Comparison of ENCODE assay signal across 8 mouse cellular contexts in genomic region chr4:150745529-150746429, GRCm38 (mm10).
DNase-seq lines count a peak whose midpoint lies in the region; ATAC-seq and TF ChIP-seq lines count a peak whose summit lies in the region.

No protein-coding gene starts in this region.

- no peak overlapping the region for H3K9ac ChIP-seq in MEL (ENCODE audit: control insufficient read depth, low read depth, low read length, poor library complexity, severe bottlenecking)
- H3K9ac ChIP-seq in hindbrain, embryonic 11.5 days (ENCODE audit: low read depth, low read length), result no peak overlapping the region; the same call in 1 of the 2 replicates

- peak; percentile 38 for DNase-seq in adrenal gland, postnatal 10 days
- no peak for DNase-seq in adrenal gland, adult 8-10 months
- DNase-seq in MEL (ENCODE audit: low read depth, low spot score), result peak; percentile 44
- peak; percentile 70 for DNase-seq in embryonic facial prominence, embryonic 10.5 days (ENCODE audit: low spot score)
- DNase-seq in hindbrain, embryonic 11.5 days (ENCODE audit: low spot score), result peak; percentile 58
- DNase-seq in large intestine, adult 2 months (ENCODE audit: low read depth, low spot score), result peak; percentile 73
- DNase-seq in mesoderm, embryonic 11.5 days (ENCODE audit: low read depth, low spot score), result peak; percentile 63
- peak; percentile 57 for DNase-seq in thymus, postnatal 10 days (ENCODE audit: low spot score in 2 of 2)

- no peak for TF ChIP-seq CTCF in MEL (IDR thresholded peaks at IDR 0.05 in 2 of 3, conservative IDR thresholded peaks at IDR 0.05 in 1 of 3; ENCODE audit: control insufficient read depth in 1 of 3, insufficient read depth in 1 of 3, low read depth in 2 of 3, low read length in 3 of 3, poor library complexity in 1 of 3, severe bottlenecking in 1 of 3)

- peak; percentile 51; the same call in 1 of the 2 replicates for ATAC-seq in hindbrain, embryonic 11.5 days (ENCODE audit: low FRiP score)

- H3K36me3 ChIP-seq in MEL (ENCODE audit: control insufficient read depth in 1 of 2, insufficient read depth in 2 of 2, low read length in 2 of 2), result peaks cover 0 to 9% of the 10 kb centered on the region in 2 experiments; a peak in 2 of 4 replicates
- no peaks in the 10 kb centered on the region for H3K36me3 ChIP-seq in embryonic facial prominence, embryonic 10.5 days (replicated peaks)
- H3K36me3 ChIP-seq in hindbrain, embryonic 11.5 days (ENCODE audit: control insufficient read depth, insufficient read depth, low read length), result no peaks in the 10 kb centered on the region

- H3K79me2 ChIP-seq in MEL (ENCODE audit: control insufficient read depth, insufficient read depth, low read length, poor library complexity), result no peaks in the 10 kb centered on the region

- H3K4me2 ChIP-seq in hindbrain, embryonic 11.5 days (replicated peaks; ENCODE audit: low read depth, low read length), result no peak overlapping the region

- no peak for TF ChIP-seq EP300 in MEL (IDR thresholded peaks at IDR 0.05; ENCODE audit: low read depth in 1 of 2, low read length in 2 of 2)

- H3K27ac ChIP-seq in MEL (ENCODE audit: control insufficient read depth, low read depth, low read length), result peak overlapping the region; percentile 56; the same call in 1 of the 2 replicates
- peak overlapping the region; percentile 86 for H3K27ac ChIP-seq in embryonic facial prominence, embryonic 10.5 days (replicated peaks)
- peak overlapping the region; percentile 40 for H3K27ac ChIP-seq in hindbrain, embryonic 11.5 days (ENCODE audit: low read depth, low read length)

- no peak for TF ChIP-seq POLR2A in MEL (IDR thresholded peaks at IDR 0.05; ENCODE audit: control insufficient read depth in 1 of 2, insufficient read depth in 1 of 2, low read depth in 1 of 2, low read length in 2 of 2, poor library complexity in 1 of 2)

- no peaks in the 10 kb centered on the region for H3K27me3 ChIP-seq in MEL (ENCODE audit: control insufficient read depth in 1 of 2, insufficient read depth in 2 of 2, low read length in 2 of 2)
- no peaks in the 10 kb centered on the region for H3K27me3 ChIP-seq in embryonic facial prominence, embryonic 10.5 days (replicated peaks; ENCODE audit: low read depth, poor library complexity, severe bottlenecking)
- H3K27me3 ChIP-seq in hindbrain, embryonic 11.5 days (ENCODE audit: control insufficient read depth, insufficient read depth, low read length), result no peaks in the 10 kb centered on the region

- H3K4me3 ChIP-seq in MEL (ENCODE audit: control insufficient read depth in 1 of 2, insufficient read depth in 1 of 2, low read depth in 2 of 2, low read length in 2 of 2), result no peak overlapping the region
- no peak overlapping the region for H3K4me3 ChIP-seq in embryonic facial prominence, embryonic 10.5 days
- H3K4me3 ChIP-seq in hindbrain, embryonic 11.5 days (ENCODE audit: low read depth, low read length), result no peak overlapping the region

- H3K9me3 ChIP-seq in MEL (replicated peaks; ENCODE audit: insufficient read depth, low read length), result no peaks in the 10 kb centered on the region
- H3K9me3 ChIP-seq in embryonic facial prominence, embryonic 10.5 days, result no peaks in the 10 kb centered on the region
- H3K9me3 ChIP-seq in hindbrain, embryonic 11.5 days (ENCODE audit: control insufficient read depth, low read length), result no peaks in the 10 kb centered on the region

- WGBS in embryonic facial prominence, embryonic 10.5 days, result 48% methylated on average over 7 of the region's 7 CpGs
- 59% methylated on average over 7 of the region's 7 CpGs for WGBS in hindbrain, embryonic 11.5 days
- 42% methylated on average over 7 of the region's 7 CpGs for WGBS in large intestine, adult 2 months

- no peak for TF ChIP-seq RAD21 in MEL (IDR thresholded peaks at IDR 0.05; ENCODE audit: low read depth, low read length)

- peaks cover 0 to 21% of the 10 kb centered on the region in 2 experiments; a peak in 3 of 4 replicates for H3K4me1 ChIP-seq in MEL (ENCODE audit: control insufficient read depth in 1 of 2, insufficient read depth in 2 of 2, low read length in 2 of 2)
- peaks cover 54% of the 10 kb centered on the region for H3K4me1 ChIP-seq in embryonic facial prominence, embryonic 10.5 days
- peaks cover 5% of the 10 kb centered on the region; the same call in 1 of the 2 replicates for H3K4me1 ChIP-seq in hindbrain, embryonic 11.5 days (replicated peaks; ENCODE audit: control insufficient read depth, insufficient read depth, low read length)

TF ChIP-seq in MEL, 35 proteins besides CTCF, POLR2A, EP300 and RAD21:
- TF ChIP-seq USF1 (IDR thresholded peaks at IDR 0.05; ENCODE audit: low read depth, low read length) (peak; percentile 77), ZKSCAN1 (IDR thresholded peaks at IDR 0.05; ENCODE audit: low read depth, low read length) (no peak), MAFK (IDR thresholded peaks at IDR 0.05; ENCODE audit: borderline replicate concordance, low read depth, low read length) (no peak), TBP (IDR thresholded peaks at IDR 0.05; ENCODE audit: low read depth, low read length) (no peak), ZNF384 (IDR thresholded peaks at IDR 0.05; ENCODE audit: low read depth, low read length) (no peak), CHD2 (IDR thresholded peaks at IDR 0.05; ENCODE audit: low read length) (no peak)
